Comparison of ENCODE assay signal across 10 mouse cellular contexts in the genomic region with DNA sequence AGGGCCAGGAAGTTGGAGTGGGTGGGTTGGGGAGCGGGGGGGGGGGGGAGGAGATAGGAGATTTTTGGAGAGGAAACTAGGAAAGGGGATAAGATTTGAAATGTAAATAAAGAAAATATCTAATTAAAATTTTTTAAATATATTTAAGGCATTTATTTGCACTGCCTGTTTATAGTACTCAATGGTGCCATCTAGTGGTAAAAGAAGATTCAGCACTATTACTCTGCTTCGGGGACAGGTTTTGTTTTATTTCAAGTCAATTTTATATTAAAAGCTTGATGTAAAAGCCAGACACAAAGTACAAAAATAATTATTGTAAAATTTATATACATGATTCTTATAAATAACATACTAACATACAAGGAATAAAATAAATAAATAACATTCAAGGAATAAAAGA.
DNase-seq lines count a peak whose midpoint lies in the region; ATAC-seq lines count a peak whose summit lies in the region.
"Had no signal": no experiment of that assay in that cellular context is flagged by ENCODE, and none has a peak within 500 bp of the region (broad histone marks: within the 10 kb centered on the region; RNA-seq: fewer than 3 reads in every experiment).

No protein-coding gene starts in this region.

- no peaks in the 10 kb centered on the region for H3K27me3 ChIP-seq in kidney, embryonic 14.5 days (ENCODE audit: control insufficient read depth, insufficient read depth, low read length)

- H3K27ac ChIP-seq in kidney, embryonic 14.5 days (ENCODE audit: low read depth, low read length): no peak overlapping the region

- no peak for ATAC-seq in kidney, embryonic 14.5 days (ENCODE audit: low FRiP score, low TSS enrichment)

- 44% methylated on average over 2 of the region's 2 CpGs for WGBS in kidney, embryonic 14.5 days

- no peaks in the 10 kb centered on the region for H3K9me3 ChIP-seq in kidney, embryonic 14.5 days (ENCODE audit: control insufficient read depth, low read length)

- DNase-seq in kidney, adult 9 months: peak; percentile 59
- peak; percentile 17 for DNase-seq in thymus, postnatal 14 days
- DNase-seq in thymus, postnatal 36 days: no peak
- DNase-seq in embryo, embryonic 10 days (ENCODE audit: low spot score): peak; percentile 29
- DNase-seq in frontal cortex, postnatal 10 days (ENCODE audit: low spot score in 2 of 2): no peak
- no peak for DNase-seq in frontal cortex, postnatal 36 days (ENCODE audit: low spot score in 2 of 2)
- DNase-seq: cerebellum, adult 9-11 months had no signal

- H3K4me3 ChIP-seq in kidney, embryonic 14.5 days (ENCODE audit: low read length): no peak overlapping the region
- H3K4me3 ChIP-seq: myocyte had no signal

- H3K36me3 ChIP-seq in kidney, embryonic 14.5 days (ENCODE audit: control insufficient read depth, insufficient read depth, low read length): peaks cover 4% of the 10 kb centered on the region; the same call in 1 of the 2 replicates

- no peak overlapping the region for H3K4me2 ChIP-seq in kidney, embryonic 14.5 days (replicated peaks; ENCODE audit: low read depth, low read length)
- H3K4me2 ChIP-seq: heart, embryonic 11.5 days had no signal

- H3K9ac ChIP-seq in kidney, embryonic 14.5 days (ENCODE audit: low read depth, low read length): no peak overlapping the region

- no peaks in the 10 kb centered on the region for H3K4me1 ChIP-seq in kidney, embryonic 14.5 days (ENCODE audit: control insufficient read depth, insufficient read depth, low read length)

Comparison
In these comparisons a context has a peak if more than half of its experiments do, and no peak if none do; other contexts are left out.
1. DNase-seq: peak in kidney, adult 9 months (single experiment), thymus, postnatal 14 days (single experiment) and embryo, embryonic 10 days (single experiment); none in thymus, postnatal 36 days (0 of 2), frontal cortex, postnatal 10 days (0 of 2) and frontal cortex, postnatal 36 days (0 of 2).